Mouse (Mus musculus): ENCODE results near the gene Rora. TPM values are rescaled to one million over a fixed set of nuclear protein-coding genes. Genes with fewer than 3 reads are reported as not detected.

The Rora gene
- total RNA-seq, 2 experiments from 2014 or later, result 0.17 TPM; not detected in 1

DNA sequence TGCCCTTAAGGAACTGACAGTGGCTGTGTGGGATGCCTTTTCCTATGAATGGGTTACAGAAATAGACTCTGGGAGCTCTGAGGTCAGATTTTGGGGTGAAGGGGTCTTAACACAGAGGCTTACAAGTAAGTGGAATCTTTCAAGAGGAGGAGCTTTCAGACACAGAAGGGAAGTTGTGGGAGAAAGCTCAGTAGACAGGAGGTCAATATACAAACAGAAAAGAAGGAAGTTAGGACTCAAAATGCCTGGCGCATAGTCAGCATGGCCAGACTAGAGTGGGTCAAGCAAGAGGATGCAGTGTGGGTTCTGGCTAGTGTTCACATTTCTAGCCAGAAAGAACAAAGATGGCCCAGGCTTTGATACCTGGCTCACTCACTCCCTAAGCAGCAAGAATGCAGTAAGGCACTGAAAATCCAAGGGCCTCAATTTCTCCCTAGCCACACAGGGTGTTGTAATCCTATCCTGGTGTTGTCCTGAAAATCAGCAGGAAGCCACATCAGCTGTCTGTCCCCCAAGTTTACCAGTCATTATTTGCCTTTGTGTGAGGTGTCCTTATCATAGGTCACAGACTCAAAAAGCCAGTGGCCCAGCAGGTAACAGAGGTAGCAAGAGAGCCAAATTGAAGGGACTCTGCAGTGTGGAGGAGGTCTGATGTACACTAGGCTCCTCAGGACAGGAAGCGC, 456.2 kb downstream of the Rora start:
- no peak for ATAC-seq (replicated peaks; ENCODE audit: low FRiP score, poor library complexity, severe bottlenecking)

- no peak for ATAC-seq (replicated peaks; ENCODE audit: low FRiP score, poor library complexity, severe bottlenecking)
Observed at GRCm38 (mm10) chr9:69110301-69110674, 456.7 kb downstream of the Rora start.

DNA sequence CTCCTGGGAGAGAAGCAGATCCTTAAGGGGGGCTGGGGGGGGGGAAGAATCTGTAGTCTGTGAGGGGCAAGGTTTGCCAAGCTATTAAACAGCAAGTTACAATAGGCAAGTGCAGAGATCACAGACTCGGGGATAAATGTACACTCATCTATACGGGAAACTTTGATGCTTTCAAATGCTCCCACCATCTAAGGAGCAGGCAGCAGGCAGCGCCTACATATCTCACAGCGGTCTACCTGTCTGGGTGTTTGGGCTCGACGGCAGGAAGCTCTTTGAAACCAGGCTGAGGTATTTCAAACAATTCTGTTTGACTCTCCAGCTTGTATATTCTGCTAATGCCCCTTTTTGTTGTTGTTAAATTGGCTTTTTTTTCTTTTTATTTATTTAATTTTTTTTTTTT, 457.1 kb downstream of the Rora start:
- ATAC-seq (replicated peaks; ENCODE audit: low FRiP score, poor library complexity, severe bottlenecking), result no peak

DNA sequence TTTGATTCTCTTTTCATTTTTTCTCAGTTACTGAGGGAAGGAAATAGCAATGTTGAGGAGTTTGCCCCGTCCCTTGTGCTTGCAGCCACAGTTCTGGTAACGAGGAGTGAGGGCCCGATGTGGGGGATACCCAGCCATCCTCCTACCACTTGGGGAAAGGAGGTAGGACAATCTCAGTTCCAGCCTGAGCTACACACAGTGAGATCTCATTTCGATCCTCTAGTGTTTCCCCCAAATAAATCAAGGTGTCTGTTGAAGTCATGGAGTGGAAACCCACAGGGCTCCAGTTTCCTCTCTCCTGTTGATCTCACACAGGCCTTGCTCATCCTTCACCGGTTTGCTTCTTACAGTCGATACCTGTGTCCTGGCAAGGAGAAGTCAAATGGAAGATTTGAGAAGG, 458.0 kb downstream of the Rora start:
- no peak for ATAC-seq (replicated peaks; ENCODE audit: low FRiP score, poor library complexity, severe bottlenecking)

DNA sequence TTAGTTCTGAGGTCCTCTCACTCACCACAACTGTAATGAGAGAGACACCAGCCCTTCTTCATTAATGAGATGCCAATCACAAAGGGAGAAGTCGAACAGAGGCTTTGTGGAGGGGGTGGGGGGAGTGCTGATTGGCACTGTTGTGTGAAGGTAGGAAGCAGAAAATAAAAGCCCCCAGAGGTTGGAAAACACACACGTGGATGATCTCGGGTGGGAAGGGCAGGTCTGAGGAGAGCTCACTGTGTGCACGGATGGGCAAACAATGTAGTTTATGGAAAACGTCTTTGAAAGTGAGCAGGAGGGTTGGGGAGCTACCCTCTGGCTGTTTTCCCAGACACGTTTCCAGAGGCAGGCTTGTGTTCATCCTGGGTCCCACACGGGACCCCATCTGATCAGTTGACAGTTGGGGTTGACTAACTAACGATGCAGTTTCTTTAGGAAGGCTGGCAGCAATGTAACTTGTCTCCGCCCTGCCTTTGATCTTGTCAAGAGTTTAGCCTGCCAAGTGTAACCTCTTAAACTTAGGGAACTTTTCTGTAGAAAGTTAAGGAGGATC, 460.9 kb downstream of the Rora start:
- ATAC-seq (replicated peaks; ENCODE audit: low FRiP score, poor library complexity, severe bottlenecking), result no peak

- no peak for ATAC-seq (replicated peaks; ENCODE audit: low FRiP score, poor library complexity, severe bottlenecking)
Observed at GRCm38 (mm10) chr9:69116740-69117139, 463.2 kb downstream of the Rora start.

GRCm38 (mm10) chr9:69121117-69121740, 467.6 kb downstream of the Rora start:
- no peak for ATAC-seq (replicated peaks; ENCODE audit: low FRiP score, poor library complexity, severe bottlenecking)

- no peak for ATAC-seq (replicated peaks; ENCODE audit: low FRiP score, poor library complexity, severe bottlenecking)
Observed at GRCm38 (mm10) chr9:69125011-69125786, 471.6 kb downstream of the Rora start.

DNA sequence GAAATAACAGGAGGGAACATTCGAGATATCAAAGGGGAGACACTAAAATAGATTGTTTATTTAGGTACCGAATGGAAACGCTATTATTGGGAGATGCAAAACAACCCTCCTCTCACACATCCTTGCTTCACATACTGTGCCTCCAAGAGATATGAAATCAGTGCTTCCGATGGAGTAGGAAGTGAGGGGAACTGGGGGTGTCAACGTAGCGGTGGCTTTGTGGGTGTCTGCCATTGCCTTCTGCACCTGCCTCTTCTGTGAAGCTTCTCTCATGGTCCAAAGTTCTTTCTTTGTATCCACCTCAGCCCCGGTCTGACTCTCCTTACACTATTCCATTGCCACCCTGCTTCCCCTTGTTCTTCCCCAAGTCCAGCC, 472.2 kb downstream of the Rora start:
- no peak for ATAC-seq (replicated peaks; ENCODE audit: low FRiP score, poor library complexity, severe bottlenecking)

- no peak for ATAC-seq (replicated peaks; ENCODE audit: low FRiP score, poor library complexity, severe bottlenecking)
Observed at GRCm38 (mm10) chr9:69126595-69126994, 473.0 kb downstream of the Rora start.

DNA sequence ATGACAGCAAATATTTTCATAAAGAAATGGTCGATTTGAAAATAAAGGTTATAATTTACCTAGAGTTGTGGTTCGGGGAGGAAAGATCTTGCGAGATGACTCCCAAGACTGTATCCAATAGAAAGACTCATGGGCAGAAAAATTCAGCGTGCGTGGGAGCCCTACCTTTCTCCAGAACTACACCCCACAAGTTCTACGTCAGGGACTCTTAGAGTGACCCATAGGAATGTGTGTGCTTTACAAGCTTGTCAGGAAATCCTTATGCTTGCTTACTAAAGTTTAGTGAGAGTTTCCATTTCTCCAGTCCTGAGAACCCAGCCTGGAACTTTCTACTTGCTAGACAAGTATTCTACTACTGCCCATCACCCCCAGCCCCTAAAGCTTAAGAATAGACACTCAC, 474.7 kb downstream of the Rora start:
- ATAC-seq (replicated peaks; ENCODE audit: low FRiP score, poor library complexity, severe bottlenecking), result no peak

DNA sequence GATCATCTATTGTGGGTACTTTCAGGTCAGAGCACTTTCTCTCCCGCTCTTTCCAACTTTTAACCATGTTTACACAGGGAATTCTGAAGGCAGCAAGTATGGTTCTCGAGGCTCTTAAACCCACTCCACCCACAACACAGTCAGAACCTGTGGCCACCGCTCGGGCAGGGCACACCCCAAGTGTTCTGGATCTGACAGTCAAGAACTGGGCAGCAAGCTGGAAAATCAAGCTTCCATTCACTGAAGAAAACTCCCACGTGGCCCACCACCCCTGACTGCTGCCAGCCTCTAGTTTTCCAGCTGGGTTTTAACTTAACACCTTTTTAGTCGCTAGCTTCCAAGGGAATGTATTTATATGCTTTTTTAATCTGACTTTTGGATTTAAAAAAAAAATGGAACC, 479.4 kb downstream of the Rora start:
- no peak for ATAC-seq (replicated peaks; ENCODE audit: low FRiP score, poor library complexity, severe bottlenecking)

GRCm38 (mm10) chr9:69133696-69134095, 480.1 kb downstream of the Rora start:
- no peak for ATAC-seq (replicated peaks; ENCODE audit: low FRiP score, poor library complexity, severe bottlenecking)

GRCm38 (mm10) chr9:69134604-69135003, 481.0 kb downstream of the Rora start:
- no peak for ATAC-seq (replicated peaks; ENCODE audit: low FRiP score, poor library complexity, severe bottlenecking)

DNA sequence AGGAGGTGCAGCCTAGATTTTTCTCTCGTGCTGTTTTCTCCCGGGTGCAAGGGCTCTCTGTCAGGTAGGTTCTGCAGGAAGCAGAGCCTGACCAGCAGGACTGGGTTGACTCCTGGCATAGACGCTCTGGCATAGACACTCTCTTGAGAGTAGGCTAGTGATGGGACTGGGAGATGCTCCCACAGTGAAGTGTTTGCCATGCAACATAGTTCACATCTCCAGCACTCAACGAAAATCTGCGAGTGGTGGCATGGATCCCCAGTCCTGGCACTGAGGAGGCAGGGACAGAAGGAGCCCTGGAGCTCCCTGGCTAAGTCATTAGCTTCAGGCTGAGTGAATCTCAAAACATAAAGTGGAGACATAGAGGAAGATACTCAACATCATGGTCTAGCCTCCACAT, 483.2 kb downstream of the Rora start:
- no peak for ATAC-seq (replicated peaks; ENCODE audit: low FRiP score, poor library complexity, severe bottlenecking)

GRCm38 (mm10) chr9:69137398-69137797, 483.8 kb downstream of the Rora start:
- ATAC-seq (replicated peaks; ENCODE audit: low FRiP score, poor library complexity, severe bottlenecking), result no peak

- no peak for ATAC-seq (replicated peaks; ENCODE audit: low FRiP score, poor library complexity, severe bottlenecking)
Observed at GRCm38 (mm10) chr9:69140144-69140543, 486.6 kb downstream of the Rora start.

DNA sequence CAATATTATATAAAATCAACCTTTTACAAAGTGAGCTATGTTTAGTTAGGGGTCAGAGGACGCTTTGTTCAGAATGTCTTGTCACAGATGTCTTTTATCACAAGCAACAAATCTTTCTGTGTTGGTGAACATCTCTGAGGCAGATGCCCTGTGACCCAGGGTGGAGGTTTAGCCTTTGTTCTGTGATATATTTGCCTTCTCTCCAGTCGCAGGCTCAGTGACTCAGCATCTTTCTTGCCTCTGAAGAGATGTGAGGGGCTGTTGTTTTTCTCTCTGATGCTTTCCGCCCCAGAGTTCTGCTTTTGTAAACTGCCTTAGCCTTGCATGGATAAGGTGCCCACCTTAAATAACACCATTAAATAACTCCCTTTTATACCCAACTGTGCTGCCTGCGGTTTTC, 488.3 kb downstream of the Rora start:
- no peak for ATAC-seq (replicated peaks; ENCODE audit: low FRiP score, poor library complexity, severe bottlenecking)

- no peak for ATAC-seq (replicated peaks; ENCODE audit: low FRiP score, poor library complexity, severe bottlenecking)
Observed at GRCm38 (mm10) chr9:69146937-69147336, 493.4 kb downstream of the Rora start.

DNA sequence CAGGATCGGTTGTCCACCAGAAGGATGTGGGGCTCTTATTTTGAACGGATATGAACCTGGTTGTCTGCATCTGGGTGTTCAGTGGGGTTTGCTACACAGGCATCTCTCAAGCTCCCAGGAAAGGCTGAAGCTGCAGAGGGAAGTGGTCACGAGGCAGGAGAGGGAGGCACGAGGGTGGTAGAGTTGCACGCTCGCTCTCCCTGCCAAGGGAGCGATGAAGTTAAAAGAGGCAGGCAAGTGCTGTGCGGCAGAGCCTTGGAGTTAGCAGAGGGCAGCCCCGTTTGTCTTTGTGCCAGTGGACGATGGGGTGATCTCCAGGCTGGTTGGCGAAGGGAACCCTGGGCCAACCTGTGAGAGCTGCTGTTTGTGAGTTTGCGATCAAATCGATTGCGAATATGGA, 496.6 kb downstream of the Rora start:
- no peak for ATAC-seq (replicated peaks; ENCODE audit: low FRiP score, poor library complexity, severe bottlenecking)

GRCm38 (mm10) chr9:69154684-69155083, 501.1 kb downstream of the Rora start:
- ATAC-seq (replicated peaks; ENCODE audit: low FRiP score, poor library complexity, severe bottlenecking), result no peak
